Mouse (Mus musculus) CD4-positive, CD25-positive, alpha-beta regulatory T cell, adult 4 months (primary cell): ENCODE data around the gene Lars2. TPM values are rescaled to one million over a fixed set of nuclear protein-coding genes. Genes with fewer than 3 reads are reported as not detected.
A peak's percentile ranks its signal among the peaks of the same experiment; 100 is the strongest.
"Not testable (repeated sequence)": the region's sequence is repeated elsewhere in the genome, so short reads cannot be mapped to it uniquely, and the experiment has no call there.

ENCODE experiments used
- ATAC-seq: one replicate; pipeline ENCODE4 v1.8.0; 2017
- polyA plus RNA-seq, 2 experiments: library from polyadenylated mRNA; unstranded; fragments of 100-300 nt; shearing (Covaris generic); gene quantifications; one replicate each; pipeline ENCODE4 v1.2.1; 2017

The Lars2 gene
- polyA plus RNA-seq, 2 experiments from 2014 or later, result 704 to 1,559 TPM

DNA sequence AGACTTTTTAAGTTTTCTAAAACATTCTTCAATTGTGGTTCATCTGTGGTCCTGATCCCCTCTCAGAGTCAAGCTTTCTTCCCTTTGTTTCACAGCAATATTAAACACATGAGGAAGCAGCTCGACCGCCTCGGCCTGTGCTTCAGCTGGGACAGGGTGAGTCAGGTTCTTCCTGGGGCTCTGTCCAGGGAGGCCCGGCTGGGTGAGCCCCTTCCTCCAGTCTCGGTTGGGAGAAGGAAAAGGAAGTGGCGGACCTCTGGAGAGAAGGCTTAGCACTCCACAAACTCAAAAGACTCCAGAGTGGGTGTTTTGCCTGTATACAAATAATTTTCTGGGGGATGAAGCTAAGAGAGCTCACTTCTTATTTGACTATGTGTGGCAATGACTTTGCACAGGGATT, 28.1 kb downstream of the Lars2 start:
- no peak for ATAC-seq

DNA sequence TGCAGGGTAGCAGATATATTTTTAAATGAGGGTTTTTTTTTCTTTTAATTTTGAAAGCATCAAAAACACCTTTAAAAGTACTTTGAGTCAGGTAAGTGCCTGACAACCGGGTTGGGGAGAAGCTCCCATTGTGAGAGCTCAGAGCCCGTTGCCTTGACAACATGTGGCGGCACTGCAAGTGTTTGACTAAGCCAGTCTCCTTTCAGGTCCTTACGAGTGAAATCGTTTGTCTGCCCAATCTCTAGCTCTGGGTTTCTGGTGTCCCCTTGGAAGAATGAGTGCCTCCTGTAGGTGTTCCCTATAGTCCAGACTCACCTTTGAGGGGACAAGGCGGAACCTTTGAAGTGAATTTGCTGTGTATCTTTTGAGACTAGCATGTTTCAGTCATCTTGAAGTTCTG, 31.0 kb downstream of the Lars2 start:
- ATAC-seq, result no peak

DNA sequence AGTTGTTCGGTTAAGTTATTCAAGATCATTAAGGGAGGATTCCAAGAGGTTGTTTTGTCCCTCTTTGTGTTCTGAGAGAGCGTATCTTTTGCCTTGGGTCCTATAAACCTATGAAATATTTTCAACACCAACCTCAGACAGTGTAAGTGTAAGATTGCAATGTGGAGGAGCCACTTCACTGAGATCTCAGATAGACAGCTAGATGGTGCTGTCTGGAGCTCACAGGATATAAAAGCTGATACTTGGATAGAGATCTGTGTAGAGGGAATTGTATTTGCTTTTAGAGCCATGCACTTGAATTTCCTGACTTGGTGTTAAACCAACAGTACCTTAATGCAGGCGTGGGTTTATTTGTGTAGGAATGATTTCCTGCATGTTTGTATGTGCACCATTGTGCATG, 35.5 kb downstream of the Lars2 start:
- ATAC-seq, result no peak

GRCm38 (mm10) chr9:123403031-123403430, 36.3 kb downstream of the Lars2 start:
- ATAC-seq, result no peak

- ATAC-seq, result no peak
Measured at GRCm38 (mm10) chr9:123405231-123405630, 38.5 kb downstream of the Lars2 start.

GRCm38 (mm10) chr9:123408771-123409170, 42.0 kb downstream of the Lars2 start:
- ATAC-seq, result no peak

DNA sequence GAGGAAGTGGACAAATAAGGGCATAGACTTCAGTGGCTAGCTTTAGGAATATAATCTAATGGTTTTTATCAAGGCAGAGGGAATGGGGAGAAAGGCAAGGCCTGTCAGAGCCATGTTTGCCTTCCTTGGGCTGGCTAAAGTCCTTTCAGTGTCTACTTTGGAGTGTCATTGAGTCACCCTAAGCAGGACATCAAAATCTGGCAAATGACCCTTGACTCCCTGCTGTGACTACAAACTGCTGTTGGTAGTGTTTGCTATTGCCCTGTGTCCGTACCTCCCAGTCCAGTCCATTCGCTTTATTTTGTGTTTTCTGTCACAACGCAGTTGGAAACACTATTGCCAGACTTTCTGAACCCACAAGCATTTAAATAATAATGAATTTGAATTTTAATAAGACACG, 63.1 kb downstream of the Lars2 start:
- ATAC-seq, result no peak

DNA sequence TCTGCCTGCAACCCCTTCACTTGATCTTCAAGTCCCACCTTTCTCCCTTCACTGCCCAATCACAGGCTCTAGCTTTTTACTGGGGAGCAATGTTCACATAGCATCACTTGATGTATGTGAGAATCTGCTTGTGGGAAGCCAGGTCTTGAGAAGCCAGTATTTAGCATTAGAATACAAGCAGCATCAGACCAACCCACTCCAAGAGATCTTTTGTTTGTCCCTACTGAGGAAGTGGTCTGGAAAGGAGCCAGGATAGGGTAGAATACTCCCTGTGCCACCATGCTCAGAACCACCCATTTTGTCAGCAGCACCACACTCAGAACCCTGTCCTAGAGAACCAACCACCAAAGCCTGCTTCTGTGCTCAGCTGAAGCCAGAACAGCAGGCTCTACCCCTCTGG, 64.2 kb downstream of the Lars2 start:
- ATAC-seq, result no peak

GRCm38 (mm10) chr9:123438223-123438622, 71.5 kb downstream of the Lars2 start:
- ATAC-seq, result no peak

- ATAC-seq, result no peak
Measured at GRCm38 (mm10) chr9:123440230-123441058, 73.7 kb downstream of the Lars2 start.

- not testable (repeated sequence) for ATAC-seq
Measured at GRCm38 (mm10) chr9:123447101-123447500, 80.4 kb downstream of the Lars2 start.

DNA sequence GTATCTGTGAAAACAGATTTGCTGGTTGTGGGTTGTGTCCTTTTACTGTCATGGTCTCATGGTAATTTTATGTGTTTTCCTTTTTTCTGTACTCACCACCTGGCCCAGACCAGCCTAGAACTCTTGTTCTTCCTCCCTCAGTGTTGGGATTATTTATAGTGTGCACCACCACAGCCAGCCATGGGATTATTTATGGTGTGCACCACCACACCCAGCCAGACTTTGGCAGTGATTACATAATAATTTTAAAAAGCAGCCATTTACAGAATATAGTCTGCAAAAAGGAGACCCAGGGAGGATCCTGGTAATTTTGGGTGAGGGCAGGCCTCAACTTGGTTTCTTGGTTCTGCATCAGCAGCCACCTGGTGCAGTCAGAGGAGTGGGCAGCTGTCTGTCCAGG, 81.9 kb downstream of the Lars2 start:
- ATAC-seq, result no peak

GRCm38 (mm10) chr9:123450174-123450573, 83.4 kb downstream of the Lars2 start:
- ATAC-seq, result peak; percentile 58

- no peak for ATAC-seq
Measured at GRCm38 (mm10) chr9:123451772-123452171, 85.0 kb downstream of the Lars2 start.

DNA sequence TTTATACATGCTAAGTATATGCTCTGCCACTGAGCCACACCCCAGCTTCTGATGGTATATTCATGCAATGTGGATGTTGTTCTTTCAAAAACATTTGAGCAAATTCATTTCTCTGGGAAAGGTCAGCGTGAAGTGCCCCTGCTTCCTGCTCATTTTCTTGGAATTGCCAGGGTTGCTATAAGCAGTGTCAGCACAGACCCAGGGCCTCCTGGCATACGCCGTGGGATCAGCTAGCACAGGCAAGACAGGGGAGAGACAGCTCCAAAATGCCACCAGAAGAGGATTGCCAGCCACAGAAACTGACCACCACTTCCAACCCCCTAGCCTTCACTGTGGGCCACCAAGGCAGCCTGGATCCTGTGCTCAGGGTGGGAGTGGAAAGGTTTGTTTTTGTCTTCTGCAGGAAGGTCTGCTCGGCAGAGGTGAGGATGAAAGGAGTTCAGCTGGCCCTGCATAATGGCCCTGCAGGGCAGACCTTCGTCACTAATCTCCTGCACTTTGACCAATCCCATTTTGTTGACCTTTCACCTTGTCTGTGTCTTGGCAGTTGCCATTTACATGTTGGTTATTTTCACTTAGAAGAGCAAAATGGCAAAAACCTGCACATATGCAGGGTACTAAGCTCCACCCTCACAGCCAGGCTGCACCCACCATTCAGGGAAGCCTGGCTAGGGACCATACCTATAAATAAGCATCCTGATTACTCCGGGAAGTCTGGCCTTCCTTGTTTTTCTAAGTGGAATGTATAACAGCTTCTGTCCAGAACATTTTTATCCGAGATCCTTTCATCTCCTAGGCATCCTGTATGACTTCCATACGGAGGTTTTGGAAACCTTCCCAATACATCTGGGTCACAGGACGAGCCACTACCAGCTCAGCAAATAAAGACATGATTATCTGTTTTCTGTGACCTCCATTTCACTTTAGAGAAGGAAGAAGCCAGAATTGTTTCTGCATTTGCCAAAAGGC, 90.2 kb downstream of the Lars2 start:
- ATAC-seq, result no peak

DNA sequence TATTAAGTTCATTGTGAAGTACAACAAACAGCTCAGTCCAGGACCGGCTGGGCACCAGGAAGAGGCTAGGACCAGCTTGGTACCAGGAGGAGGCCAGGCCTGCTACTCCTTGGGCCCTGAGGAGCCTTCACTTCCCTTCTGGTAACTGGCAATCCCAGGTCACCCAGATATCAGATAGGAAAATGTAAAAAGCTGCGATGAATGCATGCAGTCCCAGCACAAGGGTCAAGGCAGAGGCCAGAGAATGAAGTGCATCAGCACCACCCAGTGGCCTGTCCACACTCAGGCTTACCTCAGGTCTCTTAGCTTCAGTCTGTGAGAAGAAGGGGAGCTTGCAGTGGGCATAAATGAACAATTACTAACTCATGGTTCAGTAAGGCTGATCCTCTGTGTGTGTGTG, 90.9 kb downstream of the Lars2 start:
- no peak for ATAC-seq

DNA sequence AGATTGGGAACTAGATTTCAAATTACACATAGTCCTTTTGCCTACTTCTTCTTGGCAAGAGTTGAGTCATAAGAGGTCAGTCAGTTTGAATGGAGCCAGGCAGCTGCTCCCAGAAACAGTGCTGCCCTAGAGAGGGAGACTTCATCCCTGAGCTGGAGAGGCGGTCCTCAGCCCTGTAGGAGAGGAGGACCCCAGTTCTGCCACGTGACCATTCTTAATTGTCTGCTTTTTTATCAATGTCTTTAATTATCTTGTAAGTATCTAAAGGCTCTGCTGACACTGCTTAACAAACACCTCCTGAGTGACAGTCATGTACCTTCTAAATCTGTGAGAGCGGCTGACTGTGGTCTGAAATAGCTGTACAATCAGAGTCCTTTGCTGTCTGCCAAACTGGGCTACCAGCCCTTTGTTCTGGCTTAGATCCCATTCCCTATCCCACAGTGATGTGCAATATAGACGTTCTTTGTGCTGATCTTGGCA, 100.5 kb downstream of the Lars2 start:
- ATAC-seq, result no peak

DNA sequence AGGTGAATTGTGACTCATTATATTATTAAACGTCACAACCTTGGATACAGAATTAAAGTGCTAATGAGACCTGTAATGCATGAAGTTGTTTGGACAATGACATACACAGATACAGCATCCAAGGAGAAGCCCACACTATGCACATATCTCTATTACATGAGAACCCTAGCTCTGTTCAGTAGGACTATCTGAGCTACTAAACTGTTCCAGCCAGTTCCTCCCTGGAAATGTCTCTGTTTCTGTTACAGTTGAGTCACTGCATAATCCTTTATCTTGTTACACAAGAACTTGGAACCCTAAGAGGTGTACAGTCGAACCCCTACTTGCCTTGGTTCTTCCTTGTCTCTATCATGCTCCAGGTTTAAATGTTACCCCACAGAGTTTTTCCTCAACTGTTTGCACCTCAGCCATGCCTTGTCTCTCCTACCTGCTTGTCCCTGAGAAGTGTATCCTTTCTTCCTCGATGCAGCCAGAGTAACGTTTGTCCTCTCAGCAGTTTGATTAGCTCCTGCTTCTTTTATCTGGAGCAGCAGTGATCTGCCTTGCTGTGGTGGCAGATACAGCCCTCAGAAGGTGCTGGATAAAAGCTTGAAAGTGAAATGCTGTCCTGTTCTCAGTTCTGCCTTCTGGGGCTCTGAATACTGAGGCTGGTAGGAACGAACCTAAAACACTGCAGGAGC, 101.8 kb downstream of the Lars2 start:
- ATAC-seq, result no peak

GRCm38 (mm10) chr9:123469087-123469486, 102.4 kb downstream of the Lars2 start:
- ATAC-seq, result no peak

GRCm38 (mm10) chr9:123473377-123473776, 106.7 kb downstream of the Lars2 start:
- ATAC-seq, result no peak

GRCm38 (mm10) chr9:123475569-123475968, 108.8 kb downstream of the Lars2 start:
- no peak for ATAC-seq

- ATAC-seq, result peak; percentile 44
Measured at GRCm38 (mm10) chr9:123478031-123478585, 111.4 kb downstream of the Lars2 start.
